Mouse (Mus musculus) kidney, adult 2 months (tissue): ENCODE measurements around the gene Rad51ap2. TPM values are rescaled to one million over a fixed set of nuclear protein-coding genes. Genes with fewer than 3 reads are reported as not detected.
A peak's percentile ranks its signal among the peaks of the same experiment; 100 is the strongest.

ENCODE experiments used
- DNase-seq: peaks from one replicate; pipeline ENCODE4 v3.0.0; 2021
- H3K27ac ChIP-seq: fragments of 200-500 bp; 2 replicates; pipeline ENCODE4 v1.5.1; 2012; ENCODE audit warnings: low read depth, low read length, control low read depth, inconsistent platforms; ENCODE audit not compliant: insufficient read depth
- H3K27me3 ChIP-seq: fragments of 200-500 bp; replicated peaks from 2 replicates; pipeline ENCODE4 v1.6.1; 2012; ENCODE audit warnings: mild to moderate bottlenecking, moderate library complexity, low read length, inconsistent platforms; ENCODE audit not compliant: control insufficient read depth, insufficient read depth
- H3K36me3 ChIP-seq: fragments of 200-500 bp; 2 replicates; pipeline ENCODE4 v1.6.1; 2012; ENCODE audit warnings: mild to moderate bottlenecking, moderate library complexity, low read length, inconsistent platforms; ENCODE audit not compliant: control insufficient read depth, insufficient read depth
- H3K4me1 ChIP-seq: fragments of 200-500 bp; 2 replicates; pipeline ENCODE4 v1.6.1; 2011; ENCODE audit warnings: low read length; ENCODE audit not compliant: control insufficient read depth, insufficient read depth
- H3K4me3 ChIP-seq: fragments of 200-500 bp; 2 replicates; pipeline ENCODE4 v1.5.1; 2011; ENCODE audit warnings: mild to moderate bottlenecking, low read depth, low read length, control low read depth; ENCODE audit not compliant: insufficient read depth
- CTCF ChIP-seq: fragments of 200-500 bp; conservative IDR thresholded peaks from 2 replicates; pipeline ENCODE4 v1.5.1; 2011; ENCODE audit warnings: low read depth, mild to moderate bottlenecking, control low read depth, low read length, moderate library complexity, mixed read lengths; ENCODE audit not compliant: insufficient read depth, insufficient read length
- POLR2A ChIP-seq: fragments of 200-500 bp; IDR thresholded peaks from one replicate; pipeline ENCODE4 v1.6.1; 2011; ENCODE audit warnings: low read depth, low read length, control low read depth
- WGBS: fragments of 180-500 bp; shearing (Covaris S2); methylation state at CpG from one replicate; pipeline ENCODE4 v1.1.7; 2018; 5-methylcytosine and 5-hydroxymethylcytosine counted together
- polyA plus RNA-seq: library from polyadenylated mRNA; depleted of rRNA; stranded (reverse); fragments of >200 nt; gene quantifications from 2 replicates; pipeline ENCODE4 v1.2.3, GENCODE M21; 2012; rRNA removed

Gene Rad51ap2
- polyA plus RNA-seq, 1 experiment, result not detected

- H3K27me3 ChIP-seq, result 0 out of 2 replicates have a peak, but pooled peaks cover 2% of the 10 kb centered on the region
- peaks cover 4% of the 10 kb centered on the region; the same call in 1 of the 2 replicates for H3K4me1 ChIP-seq
- H3K4me3 ChIP-seq, result peak overlapping the region; percentile 32
- 4% methylated on average over 11 of the region's 11 CpGs for WGBS
- no peak for DNase-seq
- no peaks in the 10 kb centered on the region for H3K36me3 ChIP-seq
- TF ChIP-seq POLR2A, result no peak
- no peak for TF ChIP-seq CTCF
- H3K27ac ChIP-seq, result no peak overlapping the region
These were observed 334 bp downstream of the Rad51ap2 start for GRCm38 (mm10) chr12:11456213-11456612.

GRCm38 (mm10) chr12:11456632-11457031, 753 bp downstream of the Rad51ap2 start:
- Histone ChIP-seq H3K4me3 (no peak overlapping the region), H3K27ac (no peak overlapping the region), H3K27me3 (0 out of 2 replicates have a peak, but pooled peaks cover 2% of the 10 kb centered on the region), H3K4me1 (peaks cover 4% of the 10 kb centered on the region; the same call in 1 of the 2 replicates), H3K36me3 (no peaks in the 10 kb centered on the region)
- WGBS, result 74% methylated on average over 4 of the region's 4 CpGs
- no peak for DNase-seq
- no peak for TF ChIP-seq CTCF
- no peak for TF ChIP-seq POLR2A

Other genes starting within 250 kb of the Rad51ap2 start
- gene Msgn1, start 247.1 kb upstream of the Rad51ap2 start, polyA plus RNA-seq, result not detected in 2 replicates
- gene Gen1, start 190.3 kb upstream of the Rad51ap2 start, polyA plus RNA-seq, result 0.15 and 0.19 TPM in 2 replicates
- 7.6 and 10.8 TPM in 2 replicates for gene Smc6, start 190.2 kb upstream of the Rad51ap2 start, polyA plus RNA-seq
- gene Vsnl1, start 19.5 kb upstream of the Rad51ap2 start, polyA plus RNA-seq, result 0.08 TPM in 2 replicates